Comparison of ENCODE assay signal across 20 mouse cellular contexts in genomic region chr10:60031562-60031961, GRCm38 (mm10). TPM values are rescaled to one million over a fixed set of nuclear protein-coding genes. Genes with fewer than 3 reads are reported as not detected.
DNase-seq lines count a peak whose midpoint lies in the region; ATAC-seq and TF ChIP-seq lines count a peak whose summit lies in the region.
"Had no signal": no experiment of that assay in that cellular context is flagged by ENCODE, and none has a peak within 500 bp of the region (broad histone marks: within the 10 kb centered on the region; RNA-seq: fewer than 3 reads in every experiment).

No protein-coding gene starts in this region.

- no peak for TF ChIP-seq CTCF in CH12.LX (conservative IDR thresholded peaks at IDR 0.05 in 1 of 2, IDR thresholded peaks at IDR 0.05 in 1 of 2; ENCODE audit: low read depth in 2 of 2, low read length in 2 of 2)

- H3K9ac ChIP-seq in CH12.LX (ENCODE audit: insufficient read depth, low read depth), result no peak overlapping the region
- no peak overlapping the region for H3K9ac ChIP-seq in midbrain, embryonic 15.5 days
- H3K9ac ChIP-seq: lung, embryonic 15.5 days; neural tube, embryonic 13.5 days had no signal

- no peak for TF ChIP-seq RAD21 in CH12.LX (IDR thresholded peaks at IDR 0.05; ENCODE audit: low read depth, low read length)

- no peak overlapping the region for H3K4me2 ChIP-seq in CH12.LX (ENCODE audit: insufficient read depth, low read depth, poor library complexity, severe bottlenecking)
- no peak overlapping the region for H3K4me2 ChIP-seq in midbrain, embryonic 15.5 days
- H3K4me2 ChIP-seq: liver, embryonic 11.5 days; lung, embryonic 15.5 days; neural tube, embryonic 13.5 days had no signal

- H3K27me3 ChIP-seq in CH12.LX (replicated peaks), result no peaks in the 10 kb centered on the region
- H3K27me3 ChIP-seq in midbrain, embryonic 15.5 days (replicated peaks), result no peaks in the 10 kb centered on the region
- H3K27me3 ChIP-seq: lung, embryonic 15.5 days; megakaryocyte, embryonic 14.5 days; neural tube, embryonic 13.5 days had no signal

- H3K27ac ChIP-seq in CH12.LX (ENCODE audit: insufficient read depth, low read depth), result no peak overlapping the region
- peak overlapping the region; percentile 48 for H3K27ac ChIP-seq in midbrain, embryonic 15.5 days
- H3K27ac ChIP-seq: heart, embryonic 10.5 days; lung, embryonic 15.5 days; neural tube, embryonic 13.5 days had no signal

- no peaks in the 10 kb centered on the region for H3K79me2 ChIP-seq in CH12.LX (replicated peaks; ENCODE audit: control insufficient read depth, extremely low read depth, insufficient read depth, poor library complexity, severe bottlenecking)

- H3K36me3 ChIP-seq in CH12.LX (replicated peaks in 1 of 2; ENCODE audit: control insufficient read depth in 1 of 2, insufficient read depth in 1 of 2, low read length in 1 of 2), result peaks cover 4 to 38% of the 10 kb centered on the region in 2 experiments
- H3K36me3 ChIP-seq in midbrain, embryonic 15.5 days (replicated peaks), result no peaks in the 10 kb centered on the region
- H3K36me3 ChIP-seq: heart, embryonic 10.5 days; lung, embryonic 15.5 days; neural tube, embryonic 13.5 days had no signal

- dilution Hi-C loops in CH12.LX (cut with MboI; ENCODE audit: extremely low pct_ligation_motif_present, extremely low pct_unique_long_range_greater_than_20kb, low sequenced_read_pairs), result no loop called here

- no peak for TF ChIP-seq POLR2A in CH12.LX (IDR thresholded peaks at IDR 0.05; ENCODE audit: low read depth, low read length)

- ATAC-seq in midbrain, embryonic 15.5 days (replicated peaks), result peak; percentile 7; the same call in 1 of the 2 replicates
- ATAC-seq: inflammation-experienced regulatory T-cells, adult 6 months had no signal

- in situ Hi-C loops in CH12.LX (cut with MboI; ENCODE audit: low pct_ligation_motif_present, low pct_unique_long_range_greater_than_20kb, low sequenced_read_pairs), result no loop called here

- peaks cover 3 to 43% of the 10 kb centered on the region in 2 experiments for H3K4me1 ChIP-seq in CH12.LX (ENCODE audit: control insufficient read depth in 1 of 2, insufficient read depth in 2 of 2)
- H3K4me1 ChIP-seq in midbrain, embryonic 15.5 days, result peaks cover 40% of the 10 kb centered on the region

- 67% methylated on average over 8 of the region's 8 CpGs for WGBS in midbrain, embryonic 15.5 days

- no peak for TF ChIP-seq EP300 in CH12.LX (IDR thresholded peaks at IDR 0.05; ENCODE audit: low read length)

- H3K4me3 ChIP-seq in CH12.LX (replicated peaks in 1 of 3; ENCODE audit: low read depth in 2 of 3, low read length in 2 of 3, poor library complexity in 1 of 3), result no peak overlapping the region
- H3K4me3 ChIP-seq in midbrain, embryonic 15.5 days, result no peak overlapping the region
- H3K4me3 ChIP-seq: erythroblast, embryonic 14.5 days; heart, embryonic 10.5 days; lung, embryonic 15.5 days; megakaryocyte, embryonic 14.5 days; neural tube, embryonic 13.5 days had no signal

- peak; percentile 36 for DNase-seq in adrenal gland, adult 2 months
- DNase-seq in adrenal gland, postnatal 4 days (ENCODE audit: low spot score in 2 of 2), result no peak
- DNase-seq in heart, postnatal 4 days, result peak; percentile 33
- no peak for DNase-seq in heart, adult 11 months
- DNase-seq in CH12.LX (ENCODE audit: extremely low read depth), result peak; percentile 29
- DNase-seq in lung, postnatal 14 days, result no peak
- DNase-seq in right cerebral cortex, postnatal 36 days (ENCODE audit: low spot score in 2 of 2), result no peak
- DNase-seq: cerebellum, adult 11-12 months; heart, postnatal 36 days; layer of hippocampus, adult 9-11 months; right cerebral cortex, postnatal 14 days; thymus, adult 2 months had no signal

- no peaks in the 10 kb centered on the region for H3K9me3 ChIP-seq in CH12.LX (replicated peaks; ENCODE audit: low read length)
- H3K9me3 ChIP-seq in midbrain, embryonic 15.5 days, result no peaks in the 10 kb centered on the region
- H3K9me3 ChIP-seq: heart, embryonic 10.5 days; lung, embryonic 15.5 days; megakaryocyte, embryonic 14.5 days; neural tube, embryonic 13.5 days had no signal

TF ChIP-seq in CH12.LX, 34 proteins besides CTCF, POLR2A, EP300 and RAD21:
- TF ChIP-seq USF1 (IDR thresholded peaks at IDR 0.05; ENCODE audit: low read depth, low read length) (no peak), MEF2A (IDR thresholded peaks at IDR 0.05; ENCODE audit: borderline replicate concordance, low read depth, low read length) (no peak), ETS1 (conservative IDR thresholded peaks at IDR 0.05; ENCODE audit: low read depth, low read length) (no peak), MXI1 (IDR thresholded peaks at IDR 0.05; ENCODE audit: low read depth, low read length) (no peak)

RNA-seq across cellular contexts. Expression of gene Anapc16, which starts 28.6 kb away (rescaled TPM):
- total RNA-seq in adrenal gland, adult 2 months (2021), result 10 to 100 TPM; 60.4 to 66.3 TPM
- polyA plus RNA-seq in adrenal gland, adult 2 months (2012; rRNA removed), result 33.4 and 40.8 TPM in 2 replicates
- 10 to 100 TPM; 82.2 to 88.4 TPM for total RNA-seq in adrenal gland, postnatal 4 days (2021)
- total RNA-seq in heart, postnatal 4 days (2021), result 10 to 100 TPM; 70.5 to 73.5 TPM
- total RNA-seq in CH12.LX (2012; rRNA removed), result 66.4 and 67.6 TPM in 2 replicates
- total RNA-seq in CH12.LX (2014; rRNA removed), result 64.9 and 65.3 TPM in 2 replicates
- 43.9 and 50.8 TPM in 2 replicates for polyA plus RNA-seq in CH12.LX (2012; ENCODE audit: insufficient read length, low read depth)
- polyA plus RNA-seq in midbrain, embryonic 15.5 days (2015; fragmentation: Nextera tagmentation; extraction: Ambion mirVana), result 106 and 109 TPM in 2 replicates

RNA-seq across cellular contexts. Expression of gene Ascc1, which starts 29.0 kb away (rescaled TPM):
- 10 to 100 TPM; 24.8 to 32.0 TPM for total RNA-seq in adrenal gland, adult 2 months (2021)
- polyA plus RNA-seq in adrenal gland, adult 2 months (2012; rRNA removed), result 17.7 and 23.8 TPM in 2 replicates
- 10 to 100 TPM; 35.7 to 38.0 TPM for total RNA-seq in adrenal gland, postnatal 4 days (2021)
- total RNA-seq in heart, postnatal 4 days (2021), result 10 to 100 TPM; 20.2 to 22.0 TPM
- total RNA-seq in CH12.LX (2012; rRNA removed) (18.1 and 25.4 TPM in 2 replicates), CH12.LX (2014; rRNA removed) (20.1 and 21.0 TPM in 2 replicates)
- 25.5 and 30.7 TPM in 2 replicates for polyA plus RNA-seq in CH12.LX (2012; ENCODE audit: insufficient read length, low read depth)
- polyA plus RNA-seq in midbrain, embryonic 15.5 days (2015; fragmentation: Nextera tagmentation; extraction: Ambion mirVana), result 47.4 and 48.7 TPM in 2 replicates

Comparison
In these comparisons a context has a peak if more than half of its experiments do, and no peak if none do; other contexts are left out.
1. DNase-seq: peak in adrenal gland, adult 2 months (single experiment), heart, postnatal 4 days (single experiment) and CH12.LX (single experiment); none in adrenal gland, postnatal 4 days (0 of 2), heart, adult 11 months (single experiment), lung, postnatal 14 days (single experiment) and right cerebral cortex, postnatal 36 days (0 of 2).